Mouse (Mus musculus) MEL (cell line): ENCODE measurements at regions not wholly inside any gene's neighbourhood (a gene's known extent, or its start where the extent isn't known, plus 50 kb on each side); places are given as distances from the start of the nearest gene placed in this dataset.

Source experiments
- CTCF ChIP-seq, 3 experiments: IDR thresholded peaks in 2 of 3; conservative IDR thresholded peaks in 1 of 3; 2 replicates each; pipeline ENCODE4 v1.5.1; 2011 to 2012; ENCODE audit warnings: low read length in 3 of 3, low read depth in 2 of 3, mild to moderate bottlenecking in 2 of 3, improper control_type of control experiment in 1 of 3, inconsistent platforms in 1 of 3, mixed read lengths in 1 of 3, moderate library complexity in 1 of 3; ENCODE audit not compliant: control insufficient read depth in 1 of 3, insufficient read depth in 1 of 3, poor library complexity in 1 of 3, severe bottlenecking in 1 of 3
- HCFC1 ChIP-seq: IDR thresholded peaks from 2 replicates; pipeline ENCODE4 v1.6.1; 2012; ENCODE audit warnings: low read depth, mild to moderate bottlenecking, inconsistent platforms, low read length, improper control_type of control experiment, moderate library complexity
- ZC3H11A ChIP-seq: IDR thresholded peaks from 2 replicates; pipeline ENCODE4 v1.6.1; 2012; ENCODE audit warnings: low read depth, mild to moderate bottlenecking, inconsistent platforms, low read length, improper control_type of control experiment

DNA sequence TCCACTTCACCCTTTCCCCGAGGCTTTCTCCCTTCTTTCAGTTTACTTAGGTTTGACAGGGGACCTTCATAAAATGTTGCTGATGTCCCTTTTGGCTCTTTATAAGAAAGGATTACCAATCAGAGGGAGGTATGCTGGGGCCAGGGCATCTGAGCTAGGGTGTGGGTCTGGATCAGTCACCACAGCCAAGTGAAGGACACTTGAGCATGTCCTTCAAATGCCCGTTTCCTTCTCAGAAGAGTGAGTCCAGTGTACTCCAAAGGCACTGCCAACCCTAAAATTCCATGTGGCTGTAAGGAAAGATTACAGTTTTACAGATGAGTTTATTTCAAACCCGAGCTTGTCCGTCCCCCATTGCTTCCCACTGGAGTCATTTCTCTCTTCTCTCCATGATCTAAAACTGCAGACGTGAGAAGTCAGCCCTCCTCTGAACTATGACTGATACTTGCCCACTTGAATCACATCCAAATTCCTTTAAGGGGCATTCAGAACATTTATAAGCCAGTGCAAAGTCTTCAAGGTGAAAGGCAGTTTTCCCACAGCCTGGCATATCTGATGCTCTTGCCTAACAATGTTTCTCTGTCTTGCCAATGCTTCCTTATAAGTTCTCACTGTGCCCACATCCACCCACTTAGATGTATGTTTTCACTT lies 321.8 kb upstream of the Fam241a start:
- TF ChIP-seq ZC3H11A (no peak), CTCF (IDR thresholded peaks at IDR 0.05 in 2 of 3, conservative IDR thresholded peaks at IDR 0.05 in 1 of 3; ENCODE audit: control insufficient read depth in 1 of 3, insufficient read depth in 1 of 3, low read depth in 2 of 3, low read length in 3 of 3, poor library complexity in 1 of 3, severe bottlenecking in 1 of 3) (no peak), HCFC1 (no peak)
